11 mouse cellular contexts compared by ENCODE assay signal in the genomic region with DNA sequence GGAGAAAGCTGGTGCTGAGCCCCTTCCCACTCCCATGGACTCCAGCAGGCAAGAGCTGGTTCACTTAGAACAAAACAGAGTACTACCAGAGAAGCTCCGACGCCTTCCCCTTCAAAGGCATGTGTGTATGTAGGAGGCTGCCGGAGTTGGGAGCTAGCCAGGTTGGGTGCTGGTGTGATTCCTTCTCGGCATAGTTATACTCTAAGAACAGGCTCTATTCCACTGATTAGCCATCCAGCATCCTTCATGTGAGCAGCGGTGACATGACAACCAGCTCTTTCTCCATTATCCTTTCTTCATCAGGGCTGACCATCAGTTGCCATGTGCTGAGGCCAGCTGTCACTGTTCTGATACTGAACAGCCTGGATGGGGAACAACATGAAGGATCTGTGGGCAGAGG. TPM values are rescaled to one million over a fixed set of nuclear protein-coding genes. Genes with fewer than 3 reads are reported as not detected.
DNase-seq lines count a peak whose midpoint lies in the region; ATAC-seq and TF ChIP-seq lines count a peak whose summit lies in the region.
"Had no signal": no experiment of that assay in that cellular context is flagged by ENCODE, and none has a peak within 500 bp of the region (broad histone marks: within the 10 kb centered on the region; RNA-seq: fewer than 3 reads in every experiment).

No protein-coding gene starts in this region.

- TF ChIP-seq CTCF in olfactory bulb, adult 2 months (IDR thresholded peaks at IDR 0.05; ENCODE audit: insufficient read depth, low read depth, low read length) = no peak
- TF ChIP-seq CTCF in kidney, adult 2 months (conservative IDR thresholded peaks at IDR 0.05; ENCODE audit: insufficient read depth, insufficient read length, low read depth, low read length) = no peak
- no peak for TF ChIP-seq CTCF in thymus, adult 2 months (IDR thresholded peaks at IDR 0.05; ENCODE audit: borderline replicate concordance, control insufficient read depth, extremely low read depth, insufficient read depth, low read length, poor library complexity)

- no peak overlapping the region for H3K4me3 ChIP-seq in heart, embryonic 13.5 days
- H3K4me3 ChIP-seq in midbrain, embryonic 10.5 days = no peak overlapping the region
- no peak overlapping the region for H3K4me3 ChIP-seq in midbrain, embryonic 14.5 days (replicated peaks; ENCODE audit: low read depth, low read length)
- H3K4me3 ChIP-seq in olfactory bulb, adult 2 months (ENCODE audit: insufficient read depth, low read depth, low read length) = no peak overlapping the region
- no peak overlapping the region for H3K4me3 ChIP-seq in kidney, adult 2 months (ENCODE audit: insufficient read depth, low read depth, low read length)
- no peak overlapping the region for H3K4me3 ChIP-seq in thymus, adult 2 months (ENCODE audit: control insufficient read depth, insufficient read depth, low read length)

- H3K27me3 ChIP-seq in heart, embryonic 13.5 days (replicated peaks) = no peaks in the 10 kb centered on the region
- no peaks in the 10 kb centered on the region for H3K27me3 ChIP-seq in midbrain, embryonic 10.5 days (ENCODE audit: low read depth, poor library complexity, severe bottlenecking)
- H3K27me3 ChIP-seq in midbrain, embryonic 14.5 days (ENCODE audit: control insufficient read depth, insufficient read depth, low read length) = no peaks in the 10 kb centered on the region
- no peaks in the 10 kb centered on the region for H3K27me3 ChIP-seq in kidney, adult 2 months (replicated peaks; ENCODE audit: control insufficient read depth, insufficient read depth, low read length)
- H3K27me3 ChIP-seq in thymus, adult 2 months (ENCODE audit: control insufficient read depth, insufficient read depth, low read length) = no peaks in the 10 kb centered on the region

- no peak for ATAC-seq in heart, embryonic 13.5 days (ENCODE audit: extremely low read depth, insufficient number of reproducible peaks, low FRiP score, low TSS enrichment)
- no peak for ATAC-seq in midbrain, embryonic 14.5 days (ENCODE audit: low FRiP score, low TSS enrichment)

- no peak overlapping the region for H3K4me2 ChIP-seq in heart, embryonic 13.5 days
- no peak overlapping the region for H3K4me2 ChIP-seq in midbrain, embryonic 14.5 days (ENCODE audit: low read length)

- H3K9me3 ChIP-seq in heart, embryonic 13.5 days = no peaks in the 10 kb centered on the region
- no peaks in the 10 kb centered on the region for H3K9me3 ChIP-seq in midbrain, embryonic 10.5 days (replicated peaks)
- no peaks in the 10 kb centered on the region for H3K9me3 ChIP-seq in midbrain, embryonic 14.5 days (ENCODE audit: control insufficient read depth, low read length)

- peaks cover 53% of the 10 kb centered on the region for H3K4me1 ChIP-seq in heart, embryonic 13.5 days
- peaks cover 13% of the 10 kb centered on the region; the same call in 1 of the 2 replicates for H3K4me1 ChIP-seq in midbrain, embryonic 10.5 days
- H3K4me1 ChIP-seq in midbrain, embryonic 14.5 days (ENCODE audit: control insufficient read depth, insufficient read depth, low read length) = no peaks in the 10 kb centered on the region
- peaks cover 53% of the 10 kb centered on the region for H3K4me1 ChIP-seq in olfactory bulb, adult 2 months (ENCODE audit: control insufficient read depth, insufficient read depth, low read length)
- peaks cover 10% of the 10 kb centered on the region for H3K4me1 ChIP-seq in kidney, adult 2 months (ENCODE audit: control insufficient read depth, insufficient read depth, low read length)
- H3K4me1 ChIP-seq in thymus, adult 2 months (replicated peaks; ENCODE audit: control insufficient read depth, insufficient read depth, low read length) = peaks cover 16% of the 10 kb centered on the region

- no peak for DNase-seq in heart, postnatal 4 days
- no peak for DNase-seq in midbrain, embryonic 10.5 days (ENCODE audit: low spot score)
- DNase-seq in midbrain, embryonic 14.5 days = no peak
- DNase-seq in yolk sac, embryonic 10.5 days (ENCODE audit: low spot score) = no peak
- no peak for DNase-seq in kidney, adult 2 months
- DNase-seq in thymus, adult 2 months = no peak
- DNase-seq: adrenal gland, postnatal 14 days; cerebellum, adult 2 months had no signal

- peaks cover 24% of the 10 kb centered on the region for H3K36me3 ChIP-seq in heart, embryonic 13.5 days
- no peaks in the 10 kb centered on the region for H3K36me3 ChIP-seq in midbrain, embryonic 10.5 days
- H3K36me3 ChIP-seq in midbrain, embryonic 14.5 days (ENCODE audit: control insufficient read depth, insufficient read depth, low read length) = no peaks in the 10 kb centered on the region
- no peaks in the 10 kb centered on the region for H3K36me3 ChIP-seq in kidney, adult 2 months (ENCODE audit: control insufficient read depth, insufficient read depth, low read length)
- no peaks in the 10 kb centered on the region for H3K36me3 ChIP-seq in thymus, adult 2 months (ENCODE audit: control insufficient read depth, insufficient read depth, low read length)

- no peak for TF ChIP-seq POLR2A in olfactory bulb, adult 2 months (IDR thresholded peaks at IDR 0.05; ENCODE audit: insufficient read depth, low read depth, low read length)
- TF ChIP-seq POLR2A in kidney, adult 2 months (IDR thresholded peaks at IDR 0.05; ENCODE audit: low read depth, low read length) = no peak
- no peak for TF ChIP-seq POLR2A in thymus, adult 2 months (IDR thresholded peaks at IDR 0.05; ENCODE audit: control insufficient read depth, extremely low read depth, insufficient read depth, low read length, poor library complexity)

- WGBS in heart, embryonic 13.5 days = 44% methylated on average over 5 of the region's 5 CpGs
- 92% methylated on average over 5 of the region's 5 CpGs for WGBS in midbrain, embryonic 10.5 days
- 88% methylated on average over 5 of the region's 5 CpGs for WGBS in midbrain, embryonic 14.5 days
- WGBS in olfactory bulb, adult 2 months = 26% methylated on average over 5 of the region's 5 CpGs
- WGBS in kidney, adult 2 months = 64% methylated on average over 5 of the region's 5 CpGs
- WGBS in thymus, adult 2 months = 92% methylated on average over 5 of the region's 5 CpGs

- H3K9ac ChIP-seq in heart, embryonic 13.5 days = peak overlapping the region; percentile 57; the same call in 1 of the 2 replicates
- H3K9ac ChIP-seq in midbrain, embryonic 14.5 days (replicated peaks; ENCODE audit: low read length) = no peak overlapping the region

- H3K27ac ChIP-seq in heart, embryonic 13.5 days (replicated peaks) = peak overlapping the region; percentile 93
- H3K27ac ChIP-seq in midbrain, embryonic 10.5 days (replicated peaks) = peak overlapping the region; percentile 52; the same call in 1 of the 2 replicates
- no peak overlapping the region for H3K27ac ChIP-seq in midbrain, embryonic 14.5 days (replicated peaks; ENCODE audit: low read depth, low read length)
- peak overlapping the region; percentile 41 for H3K27ac ChIP-seq in olfactory bulb, adult 2 months (ENCODE audit: insufficient read depth, low read depth, low read length)
- H3K27ac ChIP-seq in kidney, adult 2 months (ENCODE audit: insufficient read depth, low read depth, low read length) = no peak overlapping the region
- no peak overlapping the region for H3K27ac ChIP-seq in thymus, adult 2 months (ENCODE audit: control insufficient read depth, insufficient read depth, low read length)

RNA-seq across cellular contexts. Expression of a gene that starts 23.6 kb away (rescaled TPM):
- 7.3 and 8.0 TPM in 2 replicates for polyA plus RNA-seq in heart, embryonic 13.5 days (2015; fragmentation: Nextera tagmentation; extraction: Ambion mirVana)
- total RNA-seq in heart, postnatal 4 days (2021) = 1 to 10 TPM; 7.9 to 9.3 TPM
- 4.3 and 4.4 TPM in 2 replicates for polyA plus RNA-seq in midbrain, embryonic 10.5 days (2016; fragmentation: Nextera tagmentation; extraction: Ambion mirVana)
- polyA plus RNA-seq in midbrain, embryonic 14.5 days (2014; fragmentation: Nextera tagmentation; extraction: Ambion mirVana) = 3.5 and 4.1 TPM in 2 replicates
- not detected in 2 replicates for polyA plus RNA-seq in olfactory bulb, adult 2 months (2012; ENCODE audit: insufficient read depth, insufficient read length, low replicate concordance, missing spikeins)
- polyA plus RNA-seq in kidney, adult 2 months (2012; rRNA removed) = 7.9 and 8.0 TPM in 2 replicates
- polyA plus RNA-seq in thymus, adult 2 months (2012; rRNA removed) = 6.3 and 7.4 TPM in 2 replicates

RNA-seq across cellular contexts. Expression of a gene that starts 58.8 kb away (rescaled TPM):
- polyA plus RNA-seq in heart, embryonic 13.5 days (2015; fragmentation: Nextera tagmentation; extraction: Ambion mirVana) = 0.11 TPM in 1 of 2 replicates, not detected in the other
- total RNA-seq in heart, postnatal 4 days (2021) = 1 to 10 TPM; 3.3 to 3.4 TPM
- polyA plus RNA-seq in midbrain, embryonic 10.5 days (2016; fragmentation: Nextera tagmentation; extraction: Ambion mirVana) = 0.22 and 0.35 TPM in 2 replicates
- polyA plus RNA-seq in midbrain, embryonic 14.5 days (2014; fragmentation: Nextera tagmentation; extraction: Ambion mirVana) = 0.99 and 3.8 TPM in 2 replicates
- not detected in 2 replicates for polyA plus RNA-seq in olfactory bulb, adult 2 months (2012; ENCODE audit: insufficient read depth, insufficient read length, low replicate concordance, missing spikeins)
- polyA plus RNA-seq in kidney, adult 2 months (2012; rRNA removed) = 3.1 and 3.2 TPM in 2 replicates
- 1.3 and 1.7 TPM in 2 replicates for polyA plus RNA-seq in thymus, adult 2 months (2012; rRNA removed)
- total RNA-seq: megakaryocyte progenitor cell, adult 5-6 weeks had no signal

RNA-seq across cellular contexts. Expression of a gene that starts 59.1 kb away (rescaled TPM):
- 2.3 and 3.3 TPM in 2 replicates for polyA plus RNA-seq in heart, embryonic 13.5 days (2015; fragmentation: Nextera tagmentation; extraction: Ambion mirVana)
- 1 to 10 TPM; 3.4 to 5.0 TPM for total RNA-seq in heart, postnatal 4 days (2021)
- polyA plus RNA-seq in midbrain, embryonic 10.5 days (2016; fragmentation: Nextera tagmentation; extraction: Ambion mirVana) = 5.3 and 7.3 TPM in 2 replicates
- 3.5 and 6.1 TPM in 2 replicates for polyA plus RNA-seq in midbrain, embryonic 14.5 days (2014; fragmentation: Nextera tagmentation; extraction: Ambion mirVana)
- polyA plus RNA-seq in olfactory bulb, adult 2 months (2012; ENCODE audit: insufficient read depth, insufficient read length, low replicate concordance, missing spikeins) = not detected in 2 replicates
- 3.3 and 3.7 TPM in 2 replicates for polyA plus RNA-seq in kidney, adult 2 months (2012; rRNA removed)
- 3.9 and 4.0 TPM in 2 replicates for polyA plus RNA-seq in thymus, adult 2 months (2012; rRNA removed)

Comparison
In these comparisons a context has a peak if more than half of its experiments do, and no peak if none do; other contexts are left out.
1. H3K27ac ChIP-seq: peak in heart, embryonic 13.5 days (single experiment), midbrain, embryonic 10.5 days (single experiment) and olfactory bulb, adult 2 months (single experiment); none in midbrain, embryonic 14.5 days (single experiment), kidney, adult 2 months (single experiment) and thymus, adult 2 months (single experiment).